In the genomic region with DNA sequence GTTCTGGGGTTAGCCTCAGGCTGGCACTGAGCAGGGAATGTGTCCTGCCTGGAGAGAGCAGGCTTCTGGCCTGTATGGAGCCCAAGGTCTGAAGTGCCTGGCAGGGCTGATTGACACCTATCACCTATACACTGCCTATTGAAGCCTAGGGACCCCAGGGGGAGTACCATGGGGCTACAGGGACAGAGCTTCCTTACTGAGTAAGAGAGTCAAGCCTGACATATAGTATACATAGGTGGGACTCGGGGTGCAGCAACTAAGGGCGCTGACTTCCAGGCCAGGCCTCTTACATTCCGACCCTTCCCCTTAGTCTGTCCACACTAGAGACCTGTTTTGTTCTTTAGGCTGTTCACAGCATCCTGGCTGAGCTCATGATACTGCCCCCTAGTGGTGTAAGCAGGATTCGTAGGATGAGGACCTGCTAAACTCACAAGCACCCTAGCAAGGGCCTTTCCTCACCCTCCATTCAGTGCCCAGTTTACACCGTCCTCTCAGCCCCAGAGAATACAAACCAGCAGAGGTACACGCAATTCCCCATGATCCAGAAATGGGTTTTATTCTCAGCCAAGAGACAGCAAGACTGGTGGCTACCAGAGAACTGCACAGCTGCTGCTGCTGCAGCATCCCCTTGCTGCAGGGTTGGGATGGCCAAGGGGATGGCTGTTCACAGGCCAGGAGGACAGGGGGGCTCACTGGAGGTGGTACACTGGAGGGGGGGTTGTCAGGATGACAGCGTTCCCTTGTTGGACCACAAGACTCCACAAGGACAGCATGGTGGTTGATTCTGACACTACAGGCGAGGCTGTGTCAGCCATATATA, we compare ENCODE assay signal across 9 mouse cellular contexts. TPM values are rescaled to one million over a fixed set of nuclear protein-coding genes. Genes with fewer than 3 reads are reported as not detected.
DNase-seq lines count a peak whose midpoint lies in the region; ATAC-seq lines count a peak whose summit lies in the region.
"Had no signal": no experiment of that assay in that cellular context is flagged by ENCODE, and none has a peak within 500 bp of the region (broad histone marks: within the 10 kb centered on the region; RNA-seq: fewer than 3 reads in every experiment).

No protein-coding gene starts in this region.

- no peaks in the 10 kb centered on the region for H3K9me3 ChIP-seq in midbrain, embryonic 15.5 days
- H3K9me3 ChIP-seq: lung, embryonic 15.5 days had no signal

- no peak overlapping the region for H3K27ac ChIP-seq in midbrain, embryonic 15.5 days
- H3K27ac ChIP-seq: lung, embryonic 15.5 days had no signal

- ATAC-seq in midbrain, embryonic 15.5 days (replicated peaks): peak; percentile 19; the same call in 1 of the 2 replicates

- no peak overlapping the region for H3K9ac ChIP-seq in midbrain, embryonic 15.5 days
- H3K9ac ChIP-seq: lung, embryonic 15.5 days had no signal

- peak; percentile 69 for DNase-seq in gastrocnemius, postnatal 10 days
- no peak for DNase-seq in gastrocnemius, adult 8-10 months (ENCODE audit: low spot score in 2 of 2)
- peak; percentile 60 for DNase-seq in 416B (ENCODE audit: low read depth)
- peak; percentile 79 for DNase-seq in ZHBTc4 (ENCODE audit: low read depth, low spot score)
- peak; percentile 84 for DNase-seq in embryo, embryonic 10.5 days (ENCODE audit: low spot score)
- peak; percentile 56 to 74 for DNase-seq in kidney, postnatal 4 days
- peak; percentile 30 for DNase-seq in yolk sac, embryonic 10.5 days (ENCODE audit: low spot score)

- no peak overlapping the region for H3K4me3 ChIP-seq in midbrain, embryonic 15.5 days
- H3K4me3 ChIP-seq: lung, embryonic 15.5 days had no signal

- no peak overlapping the region for H3K4me2 ChIP-seq in midbrain, embryonic 15.5 days
- H3K4me2 ChIP-seq: lung, embryonic 15.5 days had no signal

- no peaks in the 10 kb centered on the region for H3K27me3 ChIP-seq in midbrain, embryonic 15.5 days (replicated peaks)
- H3K27me3 ChIP-seq: lung, embryonic 15.5 days had no signal

- 44% methylated on average over 8 of the region's 8 CpGs for WGBS in midbrain, embryonic 15.5 days

- peaks cover 37% of the 10 kb centered on the region for H3K36me3 ChIP-seq in midbrain, embryonic 15.5 days (replicated peaks)

- H3K4me1 ChIP-seq in midbrain, embryonic 15.5 days: peaks cover 10% of the 10 kb centered on the region

RNA-seq across cellular contexts. Expression of a gene that starts 20.3 kb away (rescaled TPM):
- total RNA-seq in gastrocnemius, postnatal 10 days (2021): 100 to 1,000 TPM; 140 to 148 TPM
- 100 to 1,000 TPM; 137 to 150 (median 140) TPM for total RNA-seq in gastrocnemius, adult 8-10 months (2022)
- polyA plus RNA-seq in midbrain, embryonic 15.5 days (2015; fragmentation: Nextera tagmentation; extraction: Ambion mirVana): 404 TPM in 2 replicates

RNA-seq across cellular contexts. Expression of a gene that starts 21.0 kb away (rescaled TPM):
- 10 to 100 TPM; 71.3 to 76.5 TPM for total RNA-seq in gastrocnemius, postnatal 10 days (2021)
- 10 to 100 TPM; 50.1 to 62.3 (median 53.8) TPM for total RNA-seq in gastrocnemius, adult 8-10 months (2022)
- 34.1 and 35.6 TPM in 2 replicates for polyA plus RNA-seq in midbrain, embryonic 15.5 days (2015; fragmentation: Nextera tagmentation; extraction: Ambion mirVana)

RNA-seq across cellular contexts. Expression of a gene that starts 44.0 kb away (rescaled TPM):
- total RNA-seq in gastrocnemius, postnatal 10 days (2021): 10 to 100 TPM; 31.2 to 47.2 TPM
- total RNA-seq in gastrocnemius, adult 8-10 months (2022): 10 to 100 TPM; 18.3 to 28.1 (median 25.8) TPM
- 62.5 and 64.4 TPM in 2 replicates for polyA plus RNA-seq in midbrain, embryonic 15.5 days (2015; fragmentation: Nextera tagmentation; extraction: Ambion mirVana)

RNA-seq across cellular contexts. Expression of a gene that starts 45.0 kb away (rescaled TPM):
- 10 to 100 TPM; 18.9 to 25.7 TPM for total RNA-seq in gastrocnemius, postnatal 10 days (2021)
- 1 to 10 TPM; 2.6 to 5.9 (median 3.9) TPM for total RNA-seq in gastrocnemius, adult 8-10 months (2022)
- 78.4 and 79.0 TPM in 2 replicates for polyA plus RNA-seq in midbrain, embryonic 15.5 days (2015; fragmentation: Nextera tagmentation; extraction: Ambion mirVana)

RNA-seq across cellular contexts. Expression of a gene that starts 48.2 kb away (rescaled TPM):
- total RNA-seq in gastrocnemius, postnatal 10 days (2021): 10 to 100 TPM; 18.0 to 20.2 TPM
- 10 to 100 TPM; 10.1 to 10.9 (median 10.7) TPM for total RNA-seq in gastrocnemius, adult 8-10 months (2022)
- polyA plus RNA-seq in midbrain, embryonic 15.5 days (2015; fragmentation: Nextera tagmentation; extraction: Ambion mirVana): 112 and 117 TPM in 2 replicates

Comparison
In these comparisons a context has a peak if more than half of its experiments do, and no peak if none do; other contexts are left out.
1. DNase-seq: peak in gastrocnemius, postnatal 10 days (single experiment), 416B (single experiment), ZHBTc4 (single experiment), embryo, embryonic 10.5 days (single experiment), kidney, postnatal 4 days (2 of 2) and yolk sac, embryonic 10.5 days (single experiment); none in gastrocnemius, adult 8-10 months (0 of 2).